21 mouse cellular contexts compared by ENCODE assay signal in the genomic region with DNA sequence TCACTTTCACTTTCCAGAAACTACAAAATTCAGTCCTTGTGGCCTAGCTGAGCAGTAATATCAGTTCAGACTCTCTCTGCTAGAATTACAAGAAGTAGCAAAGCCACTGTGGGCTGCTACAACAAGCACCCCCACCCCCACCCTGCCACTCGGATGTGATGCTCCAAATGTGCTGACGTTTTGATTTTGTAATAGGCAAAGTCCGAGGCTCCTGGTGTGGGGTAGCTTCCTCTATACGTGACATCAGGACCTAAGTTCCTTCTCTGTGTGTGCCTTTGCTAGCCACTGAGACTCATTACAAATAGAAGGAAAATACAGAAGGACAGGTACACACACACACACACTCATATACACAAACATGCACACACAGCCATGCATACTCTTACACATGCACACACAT.
A peak's percentile ranks its signal among the peaks of the same experiment; 100 is the strongest.
DNase-seq lines count a peak whose midpoint lies in the region; ATAC-seq and TF ChIP-seq lines count a peak whose summit lies in the region.
"Had no signal": no experiment of that assay in that cellular context is flagged by ENCODE, and none has a peak within 500 bp of the region (broad histone marks: within the 10 kb centered on the region; RNA-seq: fewer than 3 reads in every experiment).

No protein-coding gene starts in this region.

- H3K4me3 ChIP-seq in liver, embryonic 14.5 days (ENCODE audit: insufficient read depth in 1 of 2, low read depth in 2 of 2, low read length in 2 of 2): no peak overlapping the region
- no peak overlapping the region for H3K4me3 ChIP-seq in liver, embryonic 11.5 days (ENCODE audit: low read depth, low read length)
- no peak overlapping the region for H3K4me3 ChIP-seq in midbrain, embryonic 14.5 days (replicated peaks; ENCODE audit: low read depth, low read length)
- H3K4me3 ChIP-seq: embryonic facial prominence, embryonic 15.5 days; erythroblast, embryonic 14.5 days; forebrain, embryonic 10.5 days; heart, embryonic 12.5 days; hindbrain, embryonic 15.5 days had no signal

- no peak for TF ChIP-seq EP300 in liver, embryonic 14.5 days (IDR thresholded peaks at IDR 0.05; ENCODE audit: low read depth)

- no peak overlapping the region for H3K4me2 ChIP-seq in liver, embryonic 14.5 days (ENCODE audit: low read depth)
- H3K4me2 ChIP-seq in liver, embryonic 11.5 days: no peak overlapping the region
- H3K4me2 ChIP-seq in midbrain, embryonic 14.5 days (ENCODE audit: low read length): no peak overlapping the region
- H3K4me2 ChIP-seq: embryonic facial prominence, embryonic 15.5 days; heart, embryonic 12.5 days; hindbrain, embryonic 15.5 days had no signal

- H3K9me3 ChIP-seq in liver, embryonic 14.5 days (ENCODE audit: control insufficient read depth, low read length): no peaks in the 10 kb centered on the region
- no peaks in the 10 kb centered on the region for H3K9me3 ChIP-seq in liver, embryonic 11.5 days (ENCODE audit: control insufficient read depth, low read length)
- no peaks in the 10 kb centered on the region for H3K9me3 ChIP-seq in midbrain, embryonic 14.5 days (ENCODE audit: control insufficient read depth, low read length)
- H3K9me3 ChIP-seq: embryonic facial prominence, embryonic 15.5 days; forebrain, embryonic 10.5 days; heart, embryonic 12.5 days; hindbrain, embryonic 15.5 days had no signal

- WGBS in liver, embryonic 14.5 days (ENCODE audit: insufficient replicate concordance): 26% methylated on average over 4 of the region's 4 CpGs
- WGBS in liver, embryonic 11.5 days: 37% methylated on average over 4 of the region's 4 CpGs
- 69% methylated on average over 4 of the region's 4 CpGs for WGBS in midbrain, embryonic 14.5 days

- no peak for DNase-seq in liver, embryonic 14.5 days (ENCODE audit: low read depth in 3 of 3, low spot score in 3 of 3)
- DNase-seq in liver, embryonic 11.5 days (ENCODE audit: low spot score): no peak
- DNase-seq in heart, adult 11 months: no peak
- DNase-seq in lung, adult 18-20 months: no peak
- DNase-seq in midbrain, embryonic 14.5 days: no peak
- DNase-seq: adrenal gland, postnatal 14 days; B cell, adult 2 months; cerebellum, adult 2 months; cerebellum, postnatal 10 days; gastrocnemius, postnatal 10 days had no signal

- no peaks in the 10 kb centered on the region for H3K27me3 ChIP-seq in liver, embryonic 14.5 days (ENCODE audit: control insufficient read depth, insufficient read depth, low read length)
- H3K27me3 ChIP-seq in liver, embryonic 11.5 days (replicated peaks; ENCODE audit: control insufficient read depth, insufficient read depth, low read length): no peaks in the 10 kb centered on the region
- H3K27me3 ChIP-seq in midbrain, embryonic 14.5 days (ENCODE audit: control insufficient read depth, insufficient read depth, low read length): no peaks in the 10 kb centered on the region
- H3K27me3 ChIP-seq: embryonic facial prominence, embryonic 15.5 days; heart, embryonic 12.5 days; hindbrain, embryonic 15.5 days; Patski had no signal

- no peak overlapping the region for H3K9ac ChIP-seq in liver, embryonic 14.5 days (replicated peaks)
- no peak overlapping the region for H3K9ac ChIP-seq in liver, embryonic 11.5 days (ENCODE audit: low read depth, low read length)
- H3K9ac ChIP-seq in midbrain, embryonic 14.5 days (replicated peaks; ENCODE audit: low read length): no peak overlapping the region
- H3K9ac ChIP-seq: embryonic facial prominence, embryonic 15.5 days; heart, embryonic 12.5 days; hindbrain, embryonic 15.5 days had no signal

- H3K4me1 ChIP-seq in liver, embryonic 14.5 days (replicated peaks; ENCODE audit: control insufficient read depth in 2 of 2, insufficient read depth in 2 of 2, low read length in 1 of 2): no peaks in the 10 kb centered on the region
- H3K4me1 ChIP-seq in liver, embryonic 11.5 days (replicated peaks; ENCODE audit: control insufficient read depth, insufficient read depth, low read length): no peaks in the 10 kb centered on the region
- H3K4me1 ChIP-seq in midbrain, embryonic 14.5 days (ENCODE audit: control insufficient read depth, insufficient read depth, low read length): no peaks in the 10 kb centered on the region
- H3K4me1 ChIP-seq: embryonic facial prominence, embryonic 15.5 days; forebrain, embryonic 10.5 days; hindbrain, embryonic 15.5 days had no signal

- no peak overlapping the region for H3K27ac ChIP-seq in liver, embryonic 14.5 days
- no peak overlapping the region for H3K27ac ChIP-seq in liver, embryonic 11.5 days (ENCODE audit: low read depth, low read length)
- no peak overlapping the region for H3K27ac ChIP-seq in midbrain, embryonic 14.5 days (replicated peaks; ENCODE audit: low read depth, low read length)
- H3K27ac ChIP-seq: embryonic facial prominence, embryonic 15.5 days; forebrain, embryonic 10.5 days; hindbrain, embryonic 15.5 days had no signal

- ATAC-seq in liver, embryonic 14.5 days (ENCODE audit: insufficient read depth): 0 out of 2 replicates have a peak, but pooled peaks have one; percentile 18
- ATAC-seq in liver, embryonic 11.5 days (replicated peaks; ENCODE audit: low FRiP score): no peak
- ATAC-seq in common myeloid progenitor, adult 5-6 weeks (replicated peaks; ENCODE audit: low read depth, poor library complexity, severe bottlenecking): peak; percentile 66
- peak; percentile 93 for ATAC-seq in megakaryocyte progenitor cell, adult 5-6 weeks (replicated peaks; ENCODE audit: poor library complexity)
- ATAC-seq in midbrain, embryonic 14.5 days (ENCODE audit: low FRiP score, low TSS enrichment): no peak
- ATAC-seq: activated CD4-positive, CD25-positive, alpha-beta regulatory T cell, adult 4 months; CD4-positive, CD25-positive, alpha-beta regulatory T cell, adult 4 months; forebrain, embryonic 14.5 days; Patski had no signal

- H3K36me3 ChIP-seq in liver, embryonic 14.5 days (replicated peaks; ENCODE audit: control insufficient read depth, insufficient read depth, low read depth): no peaks in the 10 kb centered on the region
- no peaks in the 10 kb centered on the region for H3K36me3 ChIP-seq in liver, embryonic 11.5 days (ENCODE audit: control insufficient read depth, insufficient read depth, low read length)
- H3K36me3 ChIP-seq in midbrain, embryonic 14.5 days (ENCODE audit: control insufficient read depth, insufficient read depth, low read length): no peaks in the 10 kb centered on the region
- H3K36me3 ChIP-seq: embryonic facial prominence, embryonic 15.5 days; forebrain, embryonic 10.5 days; heart, embryonic 12.5 days; hindbrain, embryonic 15.5 days had no signal

- TF ChIP-seq CTCF in liver, embryonic 14.5 days (IDR thresholded peaks at IDR 0.05; ENCODE audit: low read depth): no peak

Comparison
In these comparisons a context has a peak if more than half of its experiments do, and no peak if none do; other contexts are left out.
1. ATAC-seq: peak in liver, embryonic 14.5 days (single experiment), common myeloid progenitor, adult 5-6 weeks (single experiment) and megakaryocyte progenitor cell, adult 5-6 weeks (single experiment); none in liver, embryonic 11.5 days (single experiment) and midbrain, embryonic 14.5 days (single experiment).